Mouse (Mus musculus) skeletal muscle tissue, adult 2 months (tissue): ENCODE measurements around the gene Nmnat2.
A peak's percentile ranks its signal among the peaks of the same experiment; 100 is the strongest.

ENCODE experiments used
- DNase-seq: peaks from one replicate; pipeline ENCODE4 v3.0.0-alpha.2; 2012; ENCODE audit warnings: low read depth, low spot score

The Nmnat2 gene

GRCm38 (mm10) chr1:153122764-153123163 is 168.0 kb downstream of the Nmnat2 start:
- peak; percentile 83 for DNase-seq

DNA sequence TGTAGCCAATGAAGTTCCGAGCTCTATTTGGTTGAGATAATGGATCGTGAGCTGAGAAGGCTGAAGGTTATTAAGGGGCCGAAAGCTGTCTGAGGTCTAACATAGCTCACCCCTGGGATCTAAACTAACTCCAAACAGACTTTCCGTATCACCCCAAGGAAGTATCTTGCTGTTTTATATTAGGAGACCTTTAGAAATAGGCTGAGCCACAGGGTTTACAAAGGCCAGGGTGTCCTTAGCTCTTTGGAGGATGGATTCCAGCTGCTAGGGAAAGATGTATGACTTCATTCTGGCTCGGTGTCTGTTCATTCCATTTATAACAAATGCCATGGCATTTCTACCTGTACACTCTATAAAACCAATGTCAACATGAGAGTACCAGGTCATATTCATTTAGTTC is 169.7 kb downstream of the Nmnat2 start:
- no peak for DNase-seq

DNA sequence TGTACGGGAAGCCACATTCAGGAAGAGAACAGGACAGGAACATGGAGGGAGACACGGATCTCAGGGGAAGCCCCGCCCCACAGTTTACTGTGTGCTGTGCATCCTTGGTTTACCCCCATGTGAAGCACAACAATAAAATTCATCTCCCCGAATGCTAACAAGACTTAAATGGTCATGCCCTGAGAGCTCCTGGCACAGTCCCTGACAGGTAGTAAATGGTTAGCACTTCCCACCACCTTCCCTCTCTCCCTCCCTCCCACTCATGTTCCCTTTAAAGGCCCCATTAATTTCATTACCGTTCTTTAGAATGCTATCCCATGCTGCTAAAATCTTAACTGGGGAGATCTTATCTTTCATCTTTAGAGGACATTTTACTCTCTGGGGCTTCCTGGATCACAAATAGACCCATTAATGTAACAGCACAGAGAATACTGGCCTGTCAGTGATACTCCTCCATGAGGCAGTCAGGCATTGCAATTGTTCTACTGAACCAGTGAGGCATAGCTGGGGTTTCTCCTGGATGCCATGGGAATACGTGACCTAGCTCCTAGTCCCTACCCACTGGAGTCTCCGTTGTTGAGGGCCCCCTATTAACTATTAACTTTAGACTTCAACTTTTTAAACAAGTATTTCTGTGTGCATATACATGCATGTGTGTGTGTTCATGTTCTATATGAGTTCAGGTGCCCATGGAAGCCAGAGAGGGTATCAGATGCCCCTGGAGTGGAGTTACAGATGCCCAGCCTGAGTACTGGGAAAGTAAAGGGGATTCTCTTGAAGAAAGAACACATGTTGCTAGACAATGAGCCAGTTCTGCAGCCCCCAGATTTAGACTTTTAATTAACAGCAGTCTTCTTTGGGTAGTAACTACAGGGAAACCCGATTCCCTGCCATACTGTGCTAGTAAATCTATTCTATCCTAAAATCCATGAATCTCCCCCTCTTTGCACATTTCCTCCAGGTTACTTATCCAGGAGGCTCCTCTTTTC is 170.8 kb downstream of the Nmnat2 start:
- DNase-seq = no peak

DNA sequence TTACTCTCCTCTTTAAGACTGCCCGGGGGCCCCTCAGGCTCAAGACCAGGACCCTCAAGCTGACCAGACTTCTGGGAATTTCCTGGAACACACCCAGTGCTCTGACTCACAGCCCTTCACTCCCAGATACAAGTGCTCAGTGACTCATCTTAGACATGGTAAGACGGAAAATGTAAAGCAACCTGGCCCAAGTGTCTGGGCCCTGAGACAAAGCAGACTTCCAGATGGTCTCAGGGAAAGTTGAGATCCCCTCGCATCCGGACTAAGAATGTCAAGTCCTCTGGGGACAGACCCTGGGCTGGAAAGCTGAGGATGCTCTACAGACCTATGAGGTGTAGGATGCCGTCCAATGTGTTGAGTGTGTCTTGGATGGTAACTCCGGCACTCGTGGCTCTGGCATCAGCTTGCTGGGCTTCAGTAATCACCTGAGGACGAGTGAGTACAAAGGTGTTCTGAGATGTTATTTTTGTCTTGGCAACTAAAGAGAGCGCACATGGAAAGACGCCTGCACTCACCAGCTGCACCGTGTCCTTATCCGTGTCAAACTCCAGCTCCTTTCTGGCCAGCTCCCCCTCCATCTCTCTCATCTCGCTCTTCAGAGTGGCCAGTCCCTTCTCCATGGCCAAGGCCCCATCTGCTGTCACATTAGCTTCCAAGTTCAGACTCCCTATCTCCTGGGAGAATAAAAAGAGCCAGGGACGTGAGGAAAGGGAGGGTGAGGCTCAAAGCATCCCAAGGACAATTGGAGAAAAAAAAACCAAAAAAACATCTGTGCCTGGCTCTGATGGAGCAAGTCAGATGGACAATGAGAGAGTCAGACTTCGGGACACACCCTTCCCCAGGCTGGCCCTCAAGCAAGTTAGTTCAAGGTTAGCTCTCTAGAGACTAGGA is 171.9 kb downstream of the Nmnat2 start:
- peak; percentile 91 for DNase-seq

DNA sequence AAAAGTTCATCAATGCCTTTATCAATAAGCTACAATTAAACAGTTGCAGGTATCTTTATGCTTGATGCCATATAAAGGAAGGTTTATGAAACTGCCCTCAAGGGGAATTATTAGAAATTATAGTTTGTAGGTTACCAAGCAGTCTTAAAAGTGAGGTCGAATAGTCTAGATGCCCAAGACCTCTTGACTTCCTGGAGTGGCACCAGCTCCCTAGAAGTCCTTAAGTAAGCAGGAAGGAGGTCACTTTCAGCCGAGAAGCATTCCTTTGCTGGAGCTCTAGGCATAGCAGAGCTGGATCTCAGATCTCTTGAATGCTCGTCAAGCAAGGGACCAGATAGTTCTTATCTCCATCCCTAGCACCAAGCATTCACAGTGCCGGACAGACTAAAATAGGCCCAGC is 172.8 kb downstream of the Nmnat2 start:
- no peak for DNase-seq

DNA sequence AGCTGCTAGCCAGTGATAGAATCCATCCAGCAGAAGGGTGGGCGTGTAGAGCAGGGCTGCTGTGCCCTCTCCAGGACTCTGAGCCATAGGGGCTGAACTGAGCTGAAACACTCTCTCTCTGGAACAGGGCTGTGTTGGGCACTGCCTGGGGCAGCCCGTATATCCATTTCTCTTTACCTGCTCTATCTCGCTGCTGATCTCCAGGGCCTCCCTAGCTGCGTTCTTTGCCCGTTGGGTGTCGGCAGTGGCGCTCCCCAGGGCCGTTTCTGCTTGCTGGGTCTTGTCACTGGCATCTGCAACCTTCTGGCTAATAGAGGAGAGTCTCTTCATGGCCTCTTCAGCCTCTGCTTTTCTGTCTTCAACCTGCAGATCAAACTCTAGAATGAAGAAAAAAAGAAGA is 174.0 kb downstream of the Nmnat2 start:
- no peak for DNase-seq

DNA sequence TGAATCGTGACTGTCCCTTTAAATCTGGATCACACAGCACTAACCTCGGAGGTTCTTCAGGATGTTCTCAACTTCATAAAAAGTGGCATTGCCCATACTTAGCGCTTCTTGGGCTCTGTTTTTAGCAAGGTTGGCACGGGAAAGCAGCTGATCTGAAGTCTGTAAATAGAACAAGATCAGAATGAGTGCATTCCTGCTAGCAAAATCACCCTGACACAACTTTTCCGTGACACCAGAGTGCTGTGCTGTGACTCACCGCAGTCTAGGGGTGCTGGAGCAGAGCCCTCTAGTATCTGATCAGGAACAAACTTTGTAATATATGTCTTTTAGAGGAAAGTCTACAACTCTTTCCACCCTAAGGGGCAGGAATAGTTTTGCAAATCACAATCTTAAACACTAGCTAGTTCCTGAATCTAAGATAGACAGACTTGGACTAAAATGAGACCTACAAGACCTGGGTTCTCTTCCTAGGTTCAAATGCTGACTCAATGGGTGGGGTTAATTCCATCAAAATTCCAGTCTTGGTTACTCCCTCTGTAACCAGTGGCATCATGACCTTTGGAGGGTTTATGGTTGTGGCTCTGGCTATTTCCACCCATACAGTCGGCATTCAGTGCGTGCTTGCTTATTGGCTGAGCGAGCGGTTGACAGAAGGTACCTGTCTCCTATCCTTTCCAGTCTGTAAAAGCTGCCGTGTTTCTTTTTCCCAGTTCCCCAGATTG is 175.4 kb downstream of the Nmnat2 start:
- DNase-seq = peak; percentile 73

GRCm38 (mm10) chr1:153133865-153134781 is 179.3 kb downstream of the Nmnat2 start:
- peak; percentile 73 for DNase-seq

DNA sequence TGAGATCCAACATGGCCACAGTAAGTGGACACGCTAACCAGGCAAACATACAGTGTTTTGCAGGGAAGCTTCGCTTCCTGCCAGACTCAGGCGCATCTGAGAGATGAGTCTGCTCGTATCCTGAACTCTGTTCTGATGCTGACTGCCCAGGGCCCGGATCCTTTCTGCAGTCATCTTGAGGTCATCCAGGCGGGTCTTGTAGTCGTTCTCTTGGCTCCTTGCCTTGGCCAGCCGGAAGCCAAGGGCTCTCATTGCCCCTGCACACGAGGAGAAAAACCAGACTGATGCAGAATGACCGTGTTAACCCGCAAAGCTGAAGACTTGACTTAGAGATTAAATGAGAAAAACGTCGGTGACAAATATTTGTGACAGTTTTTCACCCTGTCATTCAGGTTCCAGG is 181.9 kb downstream of the Nmnat2 start:
- DNase-seq = peak; percentile 52

DNA sequence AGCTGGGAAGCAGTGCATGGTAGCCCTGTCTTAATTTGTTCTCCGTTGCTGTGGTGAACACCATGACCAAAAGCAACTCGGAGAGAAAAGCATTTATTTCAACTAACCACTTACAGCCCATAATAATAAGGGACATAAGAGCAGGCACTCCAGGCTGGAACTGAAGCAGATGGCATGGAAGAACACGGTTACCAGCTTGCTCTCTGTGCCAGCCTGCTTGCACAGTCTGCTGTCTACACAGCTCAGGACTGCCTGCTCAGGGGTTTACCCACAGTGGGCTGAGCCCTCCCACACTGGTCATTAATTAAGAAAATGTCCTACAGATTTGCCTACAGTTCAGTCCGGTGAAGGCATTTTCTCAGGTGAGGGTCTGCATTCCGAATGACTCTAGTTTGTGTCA is 183.7 kb downstream of the Nmnat2 start:
- DNase-seq = no peak

GRCm38 (mm10) chr1:153139635-153140034 is 184.8 kb downstream of the Nmnat2 start:
- no peak for DNase-seq

GRCm38 (mm10) chr1:153140265-153140664 is 185.5 kb downstream of the Nmnat2 start:
- no peak for DNase-seq

DNA sequence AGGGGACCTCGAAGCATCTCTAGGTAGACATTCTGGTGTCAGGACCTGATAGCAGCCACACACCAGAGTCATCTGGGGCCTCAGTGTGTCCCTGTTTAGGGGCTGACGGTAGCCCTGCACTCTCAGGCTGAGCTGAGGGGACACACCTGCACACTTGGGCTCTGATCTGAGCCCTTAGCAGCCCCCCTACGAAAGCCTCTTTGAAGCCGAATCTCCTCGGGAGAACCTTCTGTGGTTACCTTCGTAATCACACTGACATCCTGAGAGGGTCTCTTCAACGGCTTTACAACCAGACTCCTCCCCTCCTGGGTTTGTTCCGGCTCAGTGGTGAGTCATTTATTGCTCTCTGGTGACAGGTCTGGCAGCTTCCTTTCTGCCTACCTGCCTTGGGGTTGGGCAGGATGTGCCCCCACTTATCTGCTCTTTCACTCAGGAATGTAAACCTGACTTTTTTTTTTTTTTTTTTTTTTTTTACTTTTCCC is 186.0 kb downstream of the Nmnat2 start:
- DNase-seq = no peak

- DNase-seq = no peak
These were observed 189.2 kb downstream of the Nmnat2 start for GRCm38 (mm10) chr1:153144021-153144420.

DNA sequence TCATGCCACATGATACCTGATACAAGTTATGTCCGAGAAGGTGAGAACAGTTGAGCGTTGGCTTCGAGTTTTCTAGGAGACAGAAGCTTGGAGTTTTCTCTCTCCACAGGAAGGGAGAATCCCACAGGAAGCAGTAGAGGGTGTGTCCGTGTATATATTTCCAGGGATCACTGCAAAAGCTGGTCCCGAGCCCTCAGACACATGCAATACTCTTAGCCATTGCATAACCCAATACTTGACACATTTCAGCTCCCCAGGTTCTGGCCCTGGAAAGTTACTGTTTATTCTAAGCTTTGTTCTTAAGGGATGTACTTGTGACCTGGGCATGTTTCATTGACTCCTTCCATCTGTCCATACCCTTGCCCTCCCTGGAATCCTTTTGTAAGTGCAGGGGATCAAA is 191.0 kb downstream of the Nmnat2 start:
- no peak for DNase-seq

GRCm38 (mm10) chr1:153152594-153152993 is 197.8 kb downstream of the Nmnat2 start:
- DNase-seq = no peak

- no peak for DNase-seq
These were observed 198.9 kb downstream of the Nmnat2 start for GRCm38 (mm10) chr1:153153619-153154137.

DNA sequence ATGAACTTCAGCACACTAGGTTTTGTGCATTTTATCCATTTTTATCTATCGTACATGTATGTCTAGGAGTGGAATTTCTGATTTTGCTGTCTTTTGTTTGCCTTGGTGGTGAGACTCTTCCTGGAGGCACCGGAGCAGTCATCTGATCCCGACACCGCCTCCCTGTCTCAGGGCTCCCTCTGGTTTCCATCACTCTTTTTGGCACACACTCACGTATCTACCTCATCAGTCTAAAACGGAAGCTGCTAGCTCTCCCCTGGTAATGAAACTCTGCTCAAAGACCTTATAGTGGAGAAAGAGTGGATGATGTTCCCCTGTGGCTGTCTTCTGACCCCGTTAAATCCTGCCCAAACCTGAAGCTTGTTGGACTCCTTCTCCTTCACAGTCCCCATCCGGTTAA is 200.6 kb downstream of the Nmnat2 start:
- DNase-seq = peak; percentile 37

- peak; percentile 71 for DNase-seq
These were observed 202.3 kb downstream of the Nmnat2 start for GRCm38 (mm10) chr1:153157021-153157623.

GRCm38 (mm10) chr1:153159137-153159536 is 204.3 kb downstream of the Nmnat2 start:
- peak; percentile 69 for DNase-seq
